Mouse (Mus musculus): ENCODE data around the gene Agps. TPM values are rescaled to one million over a fixed set of nuclear protein-coding genes. Genes with fewer than 3 reads are reported as not detected.

The Agps gene
- polyA plus RNA-seq, 1 experiment from 2014 or later: 66.2 TPM

DNA sequence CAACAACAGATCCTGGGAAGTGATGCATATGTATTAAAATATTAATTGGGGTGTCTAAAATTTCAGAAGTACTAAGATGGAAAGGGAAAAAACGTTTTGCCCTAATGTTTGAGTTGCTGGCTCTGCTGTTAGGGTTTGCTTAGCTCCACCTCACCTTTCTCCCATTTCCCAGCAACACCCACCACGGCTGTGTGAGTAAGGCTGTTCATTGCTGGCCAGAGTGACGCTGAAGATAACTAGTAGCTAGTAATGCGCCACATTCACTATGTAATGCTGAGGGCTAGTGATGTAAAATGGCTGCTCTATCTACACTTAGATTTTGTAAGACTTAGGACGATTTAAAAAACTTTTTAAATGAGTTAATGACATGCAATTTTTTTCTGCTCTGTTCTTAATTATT, 63.7 kb downstream of the Agps start:
- peaks cover 3% of the 10 kb centered on the region; the same call in 1 of the 2 replicates for H3K36me3 ChIP-seq (ENCODE audit: control insufficient read depth, insufficient read depth, low read length)
- H3K9ac ChIP-seq (ENCODE audit: low read length): no peak overlapping the region
- H3K4me2 ChIP-seq (ENCODE audit: low read depth): no peak overlapping the region
- no peak for ATAC-seq (ENCODE audit: insufficient read depth, low FRiP score, low TSS enrichment)
- peaks cover 4% of the 10 kb centered on the region; the same call in 1 of the 2 replicates for H3K9me3 ChIP-seq (ENCODE audit: control insufficient read depth, low read length)
- no peaks in the 10 kb centered on the region for H3K27me3 ChIP-seq (ENCODE audit: control insufficient read depth, insufficient read depth, low read length)
- DNase-seq (ENCODE audit: low spot score): no peak
- H3K27ac ChIP-seq (ENCODE audit: low read depth, low read length): no peak overlapping the region
- no peaks in the 10 kb centered on the region for H3K4me1 ChIP-seq (ENCODE audit: control insufficient read depth, insufficient read depth, low read length)
- WGBS: 87% methylated on average over 5 of the region's 5 CpGs
- H3K4me3 ChIP-seq (ENCODE audit: low read depth, low read length): no peak overlapping the region

DNA sequence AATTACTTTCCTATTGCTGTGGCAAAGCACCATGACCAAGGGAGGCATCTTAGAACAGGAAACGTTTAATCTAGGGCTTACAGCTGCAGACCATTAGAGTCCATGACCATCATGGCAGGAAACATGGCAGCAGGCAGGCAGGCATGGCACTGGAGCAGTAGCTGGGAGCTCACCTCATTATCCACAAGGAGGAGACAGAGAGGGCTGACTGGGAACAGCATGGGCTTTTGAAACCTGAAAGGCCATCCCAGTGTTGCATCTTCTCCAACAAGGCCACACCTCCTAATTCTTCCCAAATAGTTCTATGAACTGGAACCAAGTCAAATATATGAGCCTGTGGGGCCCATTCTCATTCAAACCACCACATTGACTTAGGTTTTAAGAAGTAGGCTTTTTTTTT, 68.3 kb downstream of the Agps start:
- H3K4me1 ChIP-seq (ENCODE audit: control insufficient read depth, insufficient read depth, low read length): no peaks in the 10 kb centered on the region
- no peak for ATAC-seq (ENCODE audit: insufficient read depth, low FRiP score, low TSS enrichment)
- peaks cover 4% of the 10 kb centered on the region; the same call in 1 of the 2 replicates for H3K9me3 ChIP-seq (ENCODE audit: control insufficient read depth, low read length)
- no peak overlapping the region for H3K4me2 ChIP-seq (ENCODE audit: low read depth)
- DNase-seq (ENCODE audit: low spot score): no peak
- peaks cover 3% of the 10 kb centered on the region; the same call in 1 of the 2 replicates for H3K36me3 ChIP-seq (ENCODE audit: control insufficient read depth, insufficient read depth, low read length)
- no peak overlapping the region for H3K4me3 ChIP-seq (ENCODE audit: low read depth, low read length)
- WGBS: 72% methylated on average over 1 of the region's 1 CpGs
- H3K27ac ChIP-seq (ENCODE audit: low read depth, low read length): no peak overlapping the region
- no peaks in the 10 kb centered on the region for H3K27me3 ChIP-seq (ENCODE audit: control insufficient read depth, insufficient read depth, low read length)
- H3K9ac ChIP-seq (ENCODE audit: low read length): no peak overlapping the region

DNA sequence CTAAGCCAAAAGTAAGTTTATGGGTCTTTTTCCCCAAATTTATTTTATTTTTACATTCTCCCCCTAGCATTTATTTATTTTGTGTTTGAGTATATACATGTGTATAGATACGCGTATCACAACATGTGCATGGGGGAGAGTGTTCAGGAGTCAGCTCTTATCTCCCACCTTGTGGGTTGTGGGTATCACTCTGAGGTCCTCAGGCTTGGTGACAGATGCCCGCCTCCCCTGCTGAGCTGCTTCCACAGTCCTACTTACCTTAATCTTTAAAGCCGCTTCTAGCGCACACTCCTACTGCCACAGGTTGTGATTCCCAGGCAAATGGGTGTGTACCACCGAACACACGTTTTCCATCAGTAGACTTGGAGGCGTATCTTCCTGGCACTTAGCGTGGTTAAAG, 69.9 kb downstream of the Agps start:
- ATAC-seq (ENCODE audit: insufficient read depth, low FRiP score, low TSS enrichment): no peak

GRCm38 (mm10) chr2:75907142-75907541, 75.2 kb downstream of the Agps start:
- ATAC-seq (ENCODE audit: insufficient read depth, low FRiP score, low TSS enrichment): no peak
- WGBS: 90% methylated on average over 1 of the region's 1 CpGs
- H3K36me3 ChIP-seq (ENCODE audit: control insufficient read depth, insufficient read depth, low read length): no peaks in the 10 kb centered on the region
- no peak overlapping the region for H3K27ac ChIP-seq (ENCODE audit: low read depth, low read length)
- no peaks in the 10 kb centered on the region for H3K4me1 ChIP-seq (ENCODE audit: control insufficient read depth, insufficient read depth, low read length)
- no peaks in the 10 kb centered on the region for H3K27me3 ChIP-seq (ENCODE audit: control insufficient read depth, insufficient read depth, low read length)
- no peak overlapping the region for H3K4me2 ChIP-seq (ENCODE audit: low read depth)
- no peak for DNase-seq (ENCODE audit: low spot score)
- no peaks in the 10 kb centered on the region for H3K9me3 ChIP-seq (ENCODE audit: control insufficient read depth, low read length)
- no peak overlapping the region for H3K4me3 ChIP-seq (ENCODE audit: low read depth, low read length)
- H3K9ac ChIP-seq (ENCODE audit: low read length): no peak overlapping the region

More for the DNA sequence above, 69.9 kb downstream of the Agps start:
- WGBS: 91% methylated on average over 9 of the region's 9 CpGs
- Histone ChIP-seq H3K36me3 (ENCODE audit: control insufficient read depth, insufficient read depth, low read length) (peaks cover 3% of the 10 kb centered on the region; the same call in 1 of the 2 replicates), H3K9ac (ENCODE audit: low read length) (no peak overlapping the region), H3K27ac (ENCODE audit: low read depth, low read length) (no peak overlapping the region), H3K4me2 (ENCODE audit: low read depth) (no peak overlapping the region), H3K9me3 (ENCODE audit: control insufficient read depth, low read length) (peaks cover 4% of the 10 kb centered on the region; the same call in 1 of the 2 replicates), H3K4me3 (ENCODE audit: low read depth, low read length) (no peak overlapping the region), H3K27me3 (ENCODE audit: control insufficient read depth, insufficient read depth, low read length) (no peaks in the 10 kb centered on the region), H3K4me1 (ENCODE audit: control insufficient read depth, insufficient read depth, low read length) (no peaks in the 10 kb centered on the region)
- no peak for DNase-seq (ENCODE audit: low spot score)

- no peak overlapping the region for H3K27ac ChIP-seq (ENCODE audit: low read depth, low read length)
- H3K4me2 ChIP-seq (ENCODE audit: low read depth): no peak overlapping the region
- no peaks in the 10 kb centered on the region for H3K9me3 ChIP-seq (ENCODE audit: control insufficient read depth, low read length)
- no peak overlapping the region for H3K9ac ChIP-seq (ENCODE audit: low read length)
- no peak overlapping the region for H3K4me3 ChIP-seq (ENCODE audit: low read depth, low read length)
- H3K4me1 ChIP-seq (ENCODE audit: control insufficient read depth, insufficient read depth, low read length): no peaks in the 10 kb centered on the region
- 83% methylated on average over 3 of the region's 3 CpGs for WGBS
- ATAC-seq (ENCODE audit: insufficient read depth, low FRiP score, low TSS enrichment) (no peak), DNase-seq (ENCODE audit: low spot score) (no peak)
- H3K36me3 ChIP-seq (ENCODE audit: control insufficient read depth, insufficient read depth, low read length): no peaks in the 10 kb centered on the region
- H3K27me3 ChIP-seq (ENCODE audit: control insufficient read depth, insufficient read depth, low read length): no peaks in the 10 kb centered on the region
These were observed 83.1 kb downstream of the Agps start for GRCm38 (mm10) chr2:75915040-75915439.

DNA sequence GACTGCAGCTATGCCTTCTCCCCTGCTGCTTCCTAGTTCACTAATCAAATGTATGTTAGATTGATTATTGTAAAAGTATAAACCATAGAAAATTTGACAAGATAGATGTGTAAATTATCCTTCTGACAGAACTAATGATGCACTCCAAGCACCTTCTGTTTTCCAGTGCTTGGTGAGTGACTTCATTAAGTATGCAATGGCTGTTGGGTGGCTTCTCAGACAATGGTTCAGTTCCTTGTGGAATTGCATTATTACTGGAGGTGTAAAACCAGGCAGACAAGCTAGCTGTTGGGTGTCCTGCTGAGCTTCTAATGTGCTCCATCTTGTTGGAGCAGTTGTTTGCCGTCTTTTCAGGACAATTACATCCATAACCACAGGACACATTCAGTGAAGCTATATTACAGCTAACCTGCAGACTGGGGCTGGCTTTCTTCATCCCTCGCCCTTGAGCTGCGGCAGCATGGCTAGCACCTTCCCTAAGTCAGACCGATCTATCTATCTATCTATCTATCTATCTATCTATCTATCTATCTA, 91.9 kb downstream of the Agps start:
- Histone ChIP-seq H3K27me3 (ENCODE audit: control insufficient read depth, insufficient read depth, low read length) (no peaks in the 10 kb centered on the region), H3K4me2 (ENCODE audit: low read depth) (no peak overlapping the region), H3K27ac (ENCODE audit: low read depth, low read length) (no peak overlapping the region), H3K9me3 (ENCODE audit: control insufficient read depth, low read length) (no peaks in the 10 kb centered on the region), H3K4me3 (ENCODE audit: low read depth, low read length) (no peak overlapping the region), H3K9ac (ENCODE audit: low read length) (no peak overlapping the region), H3K36me3 (ENCODE audit: control insufficient read depth, insufficient read depth, low read length) (no peaks in the 10 kb centered on the region), H3K4me1 (ENCODE audit: control insufficient read depth, insufficient read depth, low read length) (no peaks in the 10 kb centered on the region)
- ATAC-seq (ENCODE audit: insufficient read depth, low FRiP score, low TSS enrichment): no peak
- DNase-seq (ENCODE audit: low spot score): no peak
- WGBS: 64% methylated on average over 4 of the region's 4 CpGs

GRCm38 (mm10) chr2:75926061-75926460, 94.1 kb downstream of the Agps start:
- Histone ChIP-seq H3K27ac (ENCODE audit: low read depth, low read length) (no peak overlapping the region), H3K4me2 (ENCODE audit: low read depth) (no peak overlapping the region), H3K9me3 (ENCODE audit: control insufficient read depth, low read length) (no peaks in the 10 kb centered on the region), H3K36me3 (ENCODE audit: control insufficient read depth, insufficient read depth, low read length) (no peaks in the 10 kb centered on the region), H3K27me3 (ENCODE audit: control insufficient read depth, insufficient read depth, low read length) (no peaks in the 10 kb centered on the region), H3K9ac (ENCODE audit: low read length) (no peak overlapping the region), H3K4me1 (ENCODE audit: control insufficient read depth, insufficient read depth, low read length) (no peaks in the 10 kb centered on the region), H3K4me3 (ENCODE audit: low read depth, low read length) (no peak overlapping the region)
- 74% methylated on average over 5 of the region's 5 CpGs for WGBS
- DNase-seq (ENCODE audit: low spot score) (no peak), ATAC-seq (ENCODE audit: insufficient read depth, low FRiP score, low TSS enrichment) (no peak)

- no peak overlapping the region for H3K4me2 ChIP-seq (ENCODE audit: low read depth)
- no peaks in the 10 kb centered on the region for H3K27me3 ChIP-seq (ENCODE audit: control insufficient read depth, insufficient read depth, low read length)
- no peak overlapping the region for H3K4me3 ChIP-seq (ENCODE audit: low read depth, low read length)
- no peak overlapping the region for H3K27ac ChIP-seq (ENCODE audit: low read depth, low read length)
- H3K9me3 ChIP-seq (ENCODE audit: control insufficient read depth, low read length): no peaks in the 10 kb centered on the region
- ATAC-seq (ENCODE audit: insufficient read depth, low FRiP score, low TSS enrichment): no peak
- DNase-seq (ENCODE audit: low spot score): no peak
- no peaks in the 10 kb centered on the region for H3K4me1 ChIP-seq (ENCODE audit: control insufficient read depth, insufficient read depth, low read length)
- H3K9ac ChIP-seq (ENCODE audit: low read length): no peak overlapping the region
- WGBS: 94% methylated on average over 3 of the region's 3 CpGs
- H3K36me3 ChIP-seq (ENCODE audit: control insufficient read depth, insufficient read depth, low read length): no peaks in the 10 kb centered on the region
These were observed 96.0 kb downstream of the Agps start for GRCm38 (mm10) chr2:75928011-75928410.

- 91% methylated on average over 2 of the region's 2 CpGs for WGBS
- DNase-seq (ENCODE audit: low spot score) (no peak), ATAC-seq (ENCODE audit: insufficient read depth, low FRiP score, low TSS enrichment) (no peak)
- H3K9me3 ChIP-seq (ENCODE audit: control insufficient read depth, low read length): no peaks in the 10 kb centered on the region
- H3K4me1 ChIP-seq (ENCODE audit: control insufficient read depth, insufficient read depth, low read length): no peaks in the 10 kb centered on the region
- H3K27ac ChIP-seq (ENCODE audit: low read depth, low read length): no peak overlapping the region
- H3K9ac ChIP-seq (ENCODE audit: low read length): no peak overlapping the region
- H3K27me3 ChIP-seq (ENCODE audit: control insufficient read depth, insufficient read depth, low read length): no peaks in the 10 kb centered on the region
- H3K36me3 ChIP-seq (ENCODE audit: control insufficient read depth, insufficient read depth, low read length): no peaks in the 10 kb centered on the region
- H3K4me3 ChIP-seq (ENCODE audit: low read depth, low read length): no peak overlapping the region
- H3K4me2 ChIP-seq (ENCODE audit: low read depth): no peak overlapping the region
These were observed 97.2 kb downstream of the Agps start for GRCm38 (mm10) chr2:75929141-75929540.
